Mouse (Mus musculus) layer of hippocampus, postnatal 36 days (tissue): ENCODE measurements around the gene Timp1. TPM values are rescaled to one million over a fixed set of nuclear protein-coding genes. Genes with fewer than 3 reads are reported as not detected.

Experiments
- DNase-seq, 2 experiments: peaks; one replicate each; pipeline ENCODE4 v3.0.0; 2022
- total RNA-seq, 2 experiments: library from RNA; stranded (reverse); gene quantifications; 2 replicates each; pipeline ENCODE4 v1.2.3; 2021

Gene Timp1
- under 1 TPM; 0.42 to 0.63 TPM for total RNA-seq

DNA sequence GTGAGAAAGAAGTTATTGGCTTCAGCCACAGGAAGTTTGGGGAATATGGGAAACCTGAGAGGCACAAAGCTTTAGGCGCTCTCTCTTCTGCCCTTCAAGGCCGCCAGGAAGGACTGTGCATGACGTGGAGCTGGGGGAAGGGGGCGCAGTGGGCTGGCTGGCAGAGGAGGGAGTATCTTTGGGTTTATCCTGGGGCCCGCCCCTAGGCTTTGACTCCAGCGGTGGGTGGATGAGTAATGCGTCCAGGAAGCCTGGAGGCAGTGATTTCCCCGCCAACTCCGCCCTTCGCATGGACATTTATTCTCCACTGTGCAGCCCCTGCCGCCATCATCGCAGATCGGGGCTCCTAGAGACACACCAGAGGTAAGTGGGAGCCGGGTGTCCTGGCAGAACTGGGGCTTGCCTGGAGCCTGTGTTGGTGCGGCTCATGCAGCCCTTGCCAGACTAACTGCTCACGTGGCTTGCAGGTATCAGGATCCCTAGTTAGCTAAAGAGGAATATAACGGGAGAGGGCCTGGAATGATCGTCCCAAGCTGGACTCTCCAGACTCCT, at the start of gene Timp1:
Gene Timp1, plus strand, starts transcription at position 205 of the 552 bp plus-strand sequence.
- DNase-seq: no peak

DNA sequence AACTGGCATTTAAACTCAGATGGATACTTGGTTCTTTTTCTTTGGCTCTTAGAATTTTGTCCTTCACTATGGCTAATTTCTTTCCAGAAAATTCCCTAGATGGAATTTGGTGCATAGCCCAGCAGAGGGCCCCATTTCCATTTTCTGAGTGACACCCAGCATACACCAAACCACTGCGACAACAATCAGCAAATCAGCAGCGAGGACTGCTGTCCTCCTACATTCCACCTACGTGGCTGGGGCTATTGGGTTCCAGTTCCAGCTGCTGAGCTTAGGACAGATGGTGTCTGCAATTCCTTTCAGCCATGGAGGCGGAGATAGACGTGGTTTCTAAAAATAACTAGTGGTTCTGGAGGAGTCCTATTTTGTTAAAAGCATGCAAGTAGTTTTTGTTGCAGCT, 41.0 kb upstream of the Timp1 start:
- DNase-seq: peak; percentile 49 to 50

DNA sequence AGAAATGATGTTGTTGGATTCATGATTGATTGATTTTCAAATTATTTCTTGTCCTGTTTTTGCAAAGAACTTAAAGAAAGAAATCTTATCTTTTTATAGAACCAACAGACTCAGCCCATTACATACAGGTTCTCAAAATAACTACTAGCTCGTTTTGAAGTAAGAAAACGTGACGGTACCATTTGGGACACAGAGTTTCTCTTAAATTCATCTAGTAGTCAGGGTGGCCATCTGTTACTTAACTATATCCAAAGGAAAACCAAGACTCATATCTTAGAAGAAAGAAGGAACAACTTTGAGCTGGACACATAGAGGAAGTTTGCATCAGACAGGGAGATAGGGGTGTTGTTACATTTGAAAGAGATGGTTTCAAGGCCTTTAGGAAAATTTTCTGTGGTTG, 22.7 kb upstream of the Timp1 start:
- no peak for DNase-seq

DNA sequence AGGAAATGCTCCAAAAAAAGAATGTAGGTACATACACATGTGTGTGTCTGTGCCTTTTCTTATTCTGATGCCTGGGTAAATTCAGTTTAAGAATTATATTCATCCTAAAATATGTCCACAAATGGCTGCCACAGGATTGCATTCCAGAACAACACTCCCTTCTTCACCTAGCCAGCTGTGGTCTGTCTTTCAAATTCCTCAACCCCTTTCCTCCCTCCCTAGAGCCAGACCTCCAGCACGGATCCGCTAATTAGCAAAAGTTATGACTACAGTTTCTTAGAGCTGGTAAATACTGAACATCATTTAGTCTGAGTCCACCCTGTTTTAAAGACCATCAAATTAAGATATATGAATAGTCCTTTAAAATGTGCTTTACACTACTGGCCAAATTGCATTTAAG, 22.1 kb upstream of the Timp1 start:
- no peak for DNase-seq

DNA sequence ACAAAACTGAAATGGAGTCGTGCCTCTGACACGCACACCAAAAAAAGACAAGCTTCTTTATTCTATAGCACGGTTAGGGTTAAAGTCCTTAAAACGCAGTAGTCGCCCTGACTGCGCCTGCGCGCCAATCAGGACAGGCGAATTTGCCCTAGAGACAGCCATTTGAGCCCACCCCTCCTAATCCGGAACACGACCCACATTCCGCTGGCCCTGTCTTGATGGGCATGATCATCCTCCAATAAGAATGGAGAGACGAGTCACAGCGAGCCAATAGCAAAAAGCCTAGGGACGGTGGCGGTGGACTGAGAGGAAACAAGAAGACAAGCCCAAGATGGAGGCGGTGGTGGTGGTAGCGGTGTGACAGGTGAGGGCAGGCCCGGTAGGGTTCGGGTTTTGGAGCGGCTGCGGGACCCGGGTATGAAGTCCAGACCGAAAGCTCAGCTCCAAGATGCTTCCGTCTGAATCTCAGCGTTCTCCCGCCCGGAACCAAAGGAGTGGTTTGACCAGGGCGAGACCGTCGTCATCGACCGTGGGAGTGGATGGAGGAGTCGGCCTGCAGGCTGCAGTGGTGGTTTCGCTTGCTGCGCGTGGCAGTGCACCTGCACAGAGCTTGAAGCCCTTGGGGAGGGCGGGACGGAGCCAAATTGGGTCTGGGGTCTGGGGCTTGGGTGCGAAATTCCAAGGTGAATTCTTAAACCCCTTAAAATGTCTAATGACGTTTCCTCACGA, 21.5 kb upstream of the Timp1 start:
- DNase-seq: peak; percentile 86 to 87

DNA sequence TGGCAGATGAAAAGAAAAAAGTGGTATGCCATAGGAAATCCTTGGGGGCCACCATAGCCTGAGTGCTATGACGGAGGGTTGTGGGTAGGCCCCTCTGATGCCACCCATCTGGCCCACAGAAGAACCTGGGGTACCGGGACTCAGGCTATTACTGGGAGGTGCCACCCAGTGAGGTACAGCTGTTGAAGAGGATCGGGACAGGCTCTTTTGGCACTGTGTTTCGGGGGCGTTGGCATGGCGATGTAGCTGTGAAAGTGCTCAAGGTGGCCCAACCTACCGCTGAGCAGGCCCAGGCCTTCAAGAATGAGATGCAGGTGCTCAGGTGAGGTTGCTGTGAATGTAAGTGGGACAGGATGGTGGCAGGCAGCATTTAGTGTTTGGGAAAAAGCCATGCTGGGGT, 16.2 kb upstream of the Timp1 start:
- no peak for DNase-seq

DNA sequence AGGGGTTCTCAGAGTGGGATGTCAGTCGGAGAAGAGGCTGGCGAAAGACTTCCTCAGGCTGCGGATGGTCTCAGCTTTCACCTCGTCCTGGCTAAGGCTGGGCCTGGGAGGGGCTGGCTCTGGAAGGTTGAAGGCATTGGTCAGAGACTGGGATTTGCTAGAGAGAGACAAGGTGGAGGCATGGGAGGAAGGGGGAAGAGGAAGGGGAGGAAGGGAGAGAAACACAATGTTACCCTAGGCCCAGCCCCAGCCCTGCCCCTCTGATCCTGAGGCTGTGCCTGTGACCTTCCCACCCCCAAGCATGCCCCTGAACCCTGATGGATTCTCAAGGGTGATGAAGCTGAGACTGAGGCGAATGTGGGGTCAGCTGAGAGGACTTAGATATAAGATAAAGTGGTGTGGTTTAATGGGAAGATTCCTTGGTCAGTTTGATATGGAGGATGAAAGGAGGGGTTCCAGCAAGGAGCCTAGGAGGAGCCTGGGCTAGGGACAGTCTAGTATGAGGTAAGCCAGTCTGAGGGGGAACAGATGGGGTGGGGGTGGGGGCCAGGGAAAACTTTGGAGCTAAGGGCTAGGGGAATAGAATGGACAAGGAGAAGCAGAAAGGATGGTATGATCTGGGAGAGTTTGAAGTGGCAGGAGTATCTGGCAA, 8.4 kb upstream of the Timp1 start:
- no peak for DNase-seq

DNA sequence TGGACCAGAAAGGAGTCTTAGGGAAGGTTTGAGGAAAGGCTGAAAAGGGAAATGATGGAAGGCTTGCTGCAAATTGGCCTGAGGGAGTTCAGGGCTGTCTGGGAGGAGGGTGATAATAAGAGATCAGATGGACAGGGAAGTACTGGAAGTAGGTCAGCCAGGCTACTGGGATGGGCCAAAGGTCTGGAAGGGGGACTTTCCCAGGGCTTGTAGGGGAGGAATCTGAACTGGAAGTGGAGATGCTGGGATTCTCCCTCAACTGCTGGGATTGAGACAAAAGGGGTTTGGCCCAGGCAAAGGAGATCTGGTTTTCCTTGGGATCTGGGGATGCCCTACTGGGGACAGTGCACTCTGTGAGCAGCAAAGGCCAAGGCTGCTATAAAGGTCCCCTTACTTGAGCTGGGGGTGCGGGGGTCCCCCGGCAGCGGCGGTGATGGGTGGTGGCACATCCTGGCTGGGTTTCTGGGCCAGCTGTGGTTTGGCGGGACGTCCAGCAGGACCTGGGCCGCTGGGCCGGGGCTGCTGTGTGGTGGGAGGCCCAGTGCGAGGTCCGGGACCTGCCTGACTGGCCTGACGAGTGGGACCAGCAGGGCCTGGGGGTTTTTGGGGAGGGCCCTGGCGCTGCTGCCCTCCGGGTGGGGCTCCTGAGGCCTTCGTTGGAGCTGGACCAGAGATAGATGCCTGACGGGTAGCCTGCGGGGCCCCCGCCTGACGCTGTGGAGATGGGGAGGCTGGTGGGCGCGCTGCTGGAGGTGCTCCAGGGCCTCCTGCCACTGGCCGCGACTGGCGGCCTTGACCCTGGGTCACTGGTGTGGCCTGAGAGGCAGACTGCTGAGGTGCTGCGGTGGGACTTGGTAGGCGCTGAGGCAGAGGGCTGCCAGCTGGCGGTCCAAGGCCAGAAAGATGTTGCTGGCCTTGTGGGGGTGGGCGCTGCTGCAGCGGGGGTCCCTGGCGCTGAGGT, 7.6 kb upstream of the Timp1 start:
- no peak for DNase-seq

DNA sequence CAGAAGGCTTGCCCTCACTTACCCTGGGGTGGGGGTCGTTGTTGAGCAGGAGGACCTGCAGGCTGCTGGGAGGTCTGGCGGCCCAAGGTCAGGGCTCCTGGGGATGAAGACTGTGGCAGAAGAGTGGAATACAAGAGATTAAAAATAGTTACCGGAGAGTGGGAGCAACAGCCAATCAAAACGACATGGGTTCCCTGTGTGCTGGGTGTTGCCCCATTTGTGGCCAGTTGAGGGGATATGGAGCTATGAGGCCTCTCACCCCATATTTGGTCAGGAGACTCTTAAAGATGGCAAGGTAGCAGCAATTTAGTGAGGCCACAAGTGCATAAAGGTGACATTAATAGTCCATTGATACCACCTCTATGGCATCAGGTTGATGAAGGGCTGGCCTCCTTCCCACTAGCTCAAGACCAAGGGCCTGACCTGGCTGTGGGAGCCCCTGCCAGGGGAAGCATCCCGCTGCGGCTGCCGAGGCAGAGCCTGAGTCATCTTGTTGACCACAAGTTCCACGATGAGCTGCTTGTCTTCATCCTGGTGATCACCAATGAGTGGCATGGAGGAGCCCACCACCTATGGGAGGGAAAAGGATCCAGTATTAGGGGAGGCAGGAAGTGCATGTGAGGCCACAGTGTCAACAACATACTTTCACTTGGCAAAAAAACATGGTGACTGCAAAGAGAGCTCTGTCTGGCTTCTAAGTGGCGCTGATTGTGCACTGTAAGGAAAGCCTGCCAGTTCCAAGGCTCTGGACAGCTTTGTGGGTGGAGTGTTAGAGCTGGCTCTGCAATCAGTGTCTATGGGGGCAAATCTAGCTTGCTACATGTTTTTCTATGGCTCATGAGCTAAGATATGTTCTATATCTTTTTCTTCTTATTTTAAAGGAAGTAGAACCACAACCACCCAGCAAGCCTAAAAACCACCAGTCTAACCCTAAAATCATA, 6.5 kb upstream of the Timp1 start:
- no peak for DNase-seq

DNA sequence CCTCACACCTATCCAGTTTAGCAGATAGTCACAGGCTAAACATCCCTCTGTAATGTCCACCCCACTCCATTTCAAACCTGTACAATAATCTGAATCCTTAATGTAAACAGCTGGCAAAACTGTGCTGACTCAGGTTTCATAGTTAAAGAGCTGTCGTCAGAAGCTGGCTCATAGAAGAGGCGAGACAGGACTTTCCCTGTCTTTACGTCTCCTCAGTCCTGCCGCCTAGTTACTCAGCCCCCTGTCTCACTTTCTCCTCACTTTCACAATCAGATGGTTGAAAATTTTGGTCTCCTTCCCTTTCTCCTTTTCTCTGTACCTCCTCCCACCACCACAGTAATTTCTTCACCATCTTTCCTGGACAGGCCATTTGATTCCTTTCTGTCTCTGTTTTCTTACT, 1.9 kb upstream of the Timp1 start:
- no peak for DNase-seq

DNA sequence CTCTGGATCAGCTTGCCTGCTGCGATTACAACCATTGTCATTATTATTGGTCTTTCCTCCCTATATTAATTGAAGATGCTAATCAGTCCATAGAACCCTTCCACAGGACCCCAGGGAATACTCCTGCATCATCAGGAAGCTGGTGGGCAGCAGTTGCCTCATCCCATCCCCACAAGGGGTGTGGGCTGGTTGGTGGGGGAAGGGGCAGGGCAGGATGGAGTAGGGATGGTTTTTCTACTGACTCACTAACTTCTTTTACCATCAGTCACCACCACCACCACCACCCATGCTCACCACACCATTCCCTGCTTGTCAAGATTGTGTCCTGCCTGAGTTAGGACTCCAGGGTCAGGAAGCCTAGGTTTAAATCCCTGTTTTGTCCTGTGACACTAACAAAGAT, 763 bp upstream of the Timp1 start:
- no peak for DNase-seq

DNA sequence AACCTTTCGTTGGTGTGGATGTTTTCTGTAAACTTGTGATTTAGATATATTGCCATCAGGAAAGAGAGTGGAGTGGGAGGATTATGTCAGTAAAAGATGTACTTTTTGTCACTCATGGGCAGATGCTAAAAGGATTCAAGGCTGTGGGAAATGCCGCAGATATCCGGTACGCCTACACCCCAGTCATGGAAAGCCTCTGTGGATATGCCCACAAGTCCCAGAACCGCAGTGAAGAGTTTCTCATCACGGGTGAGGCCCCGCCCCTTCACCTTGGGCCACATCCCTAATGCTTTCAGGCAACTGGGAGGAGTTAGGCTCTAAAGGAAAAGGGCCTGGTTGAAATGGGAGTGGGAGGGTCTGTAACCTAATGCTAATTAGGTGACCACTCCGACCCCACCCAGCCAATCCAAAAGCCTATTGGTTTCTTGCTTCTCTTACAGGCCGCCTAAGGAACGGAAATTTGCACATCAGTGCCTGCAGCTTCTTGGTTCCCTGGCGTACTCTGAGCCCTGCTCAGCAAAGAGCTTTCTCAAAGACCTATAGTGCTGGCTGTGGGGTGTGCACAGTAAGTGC, 3.0 kb downstream of the Timp1 start:
- no peak for DNase-seq

DNA sequence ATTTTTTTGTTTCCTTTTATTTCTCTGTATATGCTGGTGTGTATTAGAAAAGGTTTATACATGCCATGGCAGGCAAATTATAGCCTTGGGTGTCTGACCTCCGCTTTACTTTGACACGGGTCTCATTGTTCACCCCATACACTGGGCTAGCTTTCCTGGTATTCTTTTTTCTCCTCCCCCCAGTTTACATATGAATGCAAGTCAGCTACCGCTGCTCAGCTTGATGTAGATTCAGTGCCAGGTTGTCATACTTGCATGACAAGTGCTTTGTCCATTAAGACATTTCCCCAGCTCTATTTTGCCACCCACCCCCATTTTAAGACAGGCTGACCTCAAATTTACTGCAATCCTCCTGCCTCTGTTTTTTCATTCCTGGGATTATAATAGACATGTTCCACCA, 5.3 kb downstream of the Timp1 start:
- no peak for DNase-seq

DNA sequence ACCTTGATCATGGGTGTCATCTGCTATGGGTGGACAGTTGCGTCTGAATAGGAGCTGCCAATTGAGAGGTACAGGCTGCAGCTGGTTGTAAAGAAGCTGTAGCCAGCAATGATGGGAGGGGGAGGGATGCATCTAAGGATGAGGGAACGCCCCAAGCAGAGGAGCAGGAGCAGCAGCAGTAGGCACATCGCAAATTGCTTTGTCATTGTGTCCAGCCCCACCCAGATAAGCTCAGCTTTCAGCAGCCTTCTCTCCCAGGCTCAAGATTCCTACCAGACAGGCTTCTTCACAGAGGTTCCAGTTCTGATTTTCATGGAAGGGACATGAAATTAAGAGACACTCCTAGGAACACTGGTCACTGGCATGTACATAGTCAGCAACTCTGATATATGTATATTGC, 40.1 kb downstream of the Timp1 start:
- no peak for DNase-seq

DNA sequence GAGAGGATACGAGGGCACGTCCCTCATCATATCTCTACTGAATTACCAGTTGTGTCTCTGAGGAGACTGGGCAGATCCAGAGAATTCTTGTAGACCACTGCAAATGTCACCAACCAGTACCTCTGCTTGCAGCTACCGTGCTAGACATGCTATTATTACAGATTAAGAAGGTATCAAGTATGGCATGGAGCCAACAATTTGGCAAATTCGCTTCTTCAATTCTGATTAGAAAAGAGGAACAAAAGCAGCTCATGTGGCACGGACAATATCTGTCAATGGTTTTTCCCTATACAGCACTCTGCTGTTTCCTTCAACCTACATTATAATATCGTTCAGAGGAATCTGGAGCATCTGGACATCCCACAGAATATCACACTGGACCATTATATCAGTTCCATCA, 43.8 kb downstream of the Timp1 start:
- DNase-seq: no peak

DNA sequence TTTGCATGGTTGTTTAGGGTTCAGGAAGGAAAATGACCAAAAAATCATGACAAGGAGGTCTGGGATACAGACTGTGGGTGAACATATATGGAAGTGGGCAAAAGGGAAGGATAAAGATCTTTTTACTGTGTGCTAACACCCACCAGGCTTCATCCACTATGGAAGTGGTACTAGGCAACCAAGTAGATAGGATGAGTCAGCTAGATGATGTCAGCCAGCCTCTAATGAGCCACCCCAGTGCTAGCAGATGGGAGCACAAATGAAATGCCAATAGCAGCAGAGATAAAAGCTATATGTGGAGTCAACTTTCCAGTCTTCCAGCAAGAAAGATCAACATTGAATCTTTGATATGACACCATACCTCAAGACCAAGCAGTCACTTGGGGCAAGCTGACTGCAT, 45.1 kb downstream of the Timp1 start:
- DNase-seq: no peak

DNA sequence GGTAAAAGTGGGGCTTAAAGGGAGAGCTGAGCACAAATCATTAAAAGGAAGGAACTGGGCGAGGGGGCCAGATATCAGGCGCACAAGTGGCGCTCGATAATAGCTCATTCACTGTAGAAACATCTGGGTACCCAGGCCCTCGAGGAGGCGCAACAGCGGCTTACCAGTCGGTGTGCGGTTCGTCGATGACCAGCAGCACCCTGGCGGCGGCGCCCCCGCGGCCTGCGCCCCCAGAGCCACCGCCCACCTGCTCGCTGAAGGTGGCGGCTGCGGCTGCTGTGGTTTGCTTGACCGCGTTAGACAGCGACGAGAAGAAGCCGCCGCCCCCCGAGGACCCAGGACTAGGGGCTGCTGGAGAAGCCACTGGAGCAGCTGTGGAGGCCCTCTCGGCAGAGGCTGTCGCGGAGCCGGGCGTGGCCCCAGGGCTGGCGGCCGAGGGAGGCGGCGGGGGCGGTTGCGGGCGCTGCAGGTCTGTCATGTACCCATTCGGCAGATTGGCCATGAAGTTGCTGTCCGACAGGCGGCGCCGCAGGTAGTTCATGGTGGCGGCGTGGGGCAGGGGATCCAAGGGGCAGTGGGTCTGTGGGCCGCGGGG, 50.4 kb downstream of the Timp1 start:
- DNase-seq: no peak

DNA sequence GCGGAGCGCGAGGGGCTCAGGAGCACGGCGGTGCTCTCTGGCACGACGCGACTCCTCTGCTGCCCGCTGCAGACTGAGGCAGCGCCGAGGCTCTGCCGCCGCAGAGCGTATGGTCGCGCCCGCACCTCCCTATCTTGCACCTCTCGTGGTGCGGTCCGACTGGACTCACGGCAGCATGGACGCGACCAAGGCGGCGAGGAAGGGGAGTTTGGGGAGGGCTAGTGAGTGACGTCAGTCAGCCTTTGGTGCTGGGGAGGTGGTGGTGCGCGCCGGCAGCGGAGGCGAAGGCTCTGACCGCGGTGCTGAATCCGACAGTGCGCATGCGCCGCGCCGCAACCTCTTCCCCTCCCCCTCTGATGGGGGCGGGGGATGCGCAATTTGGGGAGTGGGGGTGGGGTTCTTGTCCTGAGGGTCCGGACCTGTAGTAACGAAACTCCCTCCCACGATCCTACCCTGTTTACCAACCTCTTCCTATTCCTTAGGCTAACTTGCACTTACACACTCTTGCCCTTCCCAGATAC, 50.9 kb downstream of the Timp1 start, which contains the start of gene Syn1:
Gene Syn1, minus strand, starts transcription at position 161 of the 521 bp plus-strand sequence.
- peak; percentile 80 to 87 for DNase-seq

DNA sequence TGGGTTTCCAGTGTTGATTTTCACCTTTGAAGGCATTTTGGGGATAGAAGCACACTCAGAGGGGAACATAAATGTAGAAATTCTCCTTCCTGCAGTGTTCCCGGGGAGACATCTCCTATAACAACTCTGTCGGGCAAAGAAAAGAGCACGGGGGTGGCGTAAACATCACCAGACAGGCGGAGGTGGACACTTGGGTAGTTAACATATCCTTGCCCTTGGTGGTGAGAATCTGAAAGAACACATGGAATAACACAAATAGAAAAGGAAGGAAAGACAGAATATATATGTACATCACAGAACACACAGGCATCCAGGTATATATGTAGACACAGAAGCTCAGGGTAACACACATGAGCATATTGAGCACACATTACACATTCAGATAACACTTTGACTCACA, 51.4 kb downstream of the Timp1 start:
- DNase-seq: no peak

DNA sequence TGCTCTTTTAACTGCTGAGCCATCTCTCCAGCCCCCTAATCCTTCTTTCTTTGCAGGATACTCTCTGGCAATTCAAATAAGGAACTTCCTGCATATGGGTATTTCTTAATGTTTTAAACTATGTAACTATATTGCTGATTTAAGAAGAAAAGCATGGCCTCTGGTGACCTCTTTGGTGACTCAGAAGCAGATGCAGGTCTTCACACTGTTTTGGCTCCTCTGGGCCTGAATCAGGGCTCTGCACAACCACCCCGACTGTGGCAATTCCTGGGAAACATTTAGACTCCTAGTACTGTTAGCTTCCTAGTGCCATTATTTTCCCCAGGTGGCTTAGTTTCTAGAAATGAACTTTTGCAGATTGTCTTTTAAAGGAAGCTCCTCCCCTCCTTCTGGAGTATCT, 53.5 kb downstream of the Timp1 start:
- no peak for DNase-seq
